Mouse (Mus musculus): ENCODE measurements around the gene Krt76.

Krt76 gene

DNA sequence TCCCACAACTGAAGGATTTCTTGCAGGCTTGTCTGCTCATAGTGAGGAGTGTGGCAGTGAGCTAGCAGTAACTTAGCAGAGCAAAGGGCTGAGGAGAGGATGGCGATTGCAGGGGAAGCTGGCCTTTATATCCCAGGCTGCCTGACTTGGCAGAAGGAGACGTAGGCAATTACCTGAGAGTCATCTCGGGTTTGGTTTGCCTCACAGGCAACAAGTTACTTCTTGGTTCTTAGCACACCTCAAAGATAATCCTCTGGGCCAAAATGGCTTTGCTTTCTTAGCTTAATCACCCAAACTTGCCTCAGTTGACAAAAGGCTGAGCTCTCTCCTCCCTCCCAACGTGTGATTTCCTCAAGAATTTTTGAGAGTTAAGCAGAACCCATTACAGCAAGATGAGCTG lies at the start of gene Krt76:
TSS of gene Krt76 (minus strand) at position 101 of the 400 bp plus-strand sequence.
- DNase-seq (ENCODE audit: low read depth, low spot score): no peak

DNA sequence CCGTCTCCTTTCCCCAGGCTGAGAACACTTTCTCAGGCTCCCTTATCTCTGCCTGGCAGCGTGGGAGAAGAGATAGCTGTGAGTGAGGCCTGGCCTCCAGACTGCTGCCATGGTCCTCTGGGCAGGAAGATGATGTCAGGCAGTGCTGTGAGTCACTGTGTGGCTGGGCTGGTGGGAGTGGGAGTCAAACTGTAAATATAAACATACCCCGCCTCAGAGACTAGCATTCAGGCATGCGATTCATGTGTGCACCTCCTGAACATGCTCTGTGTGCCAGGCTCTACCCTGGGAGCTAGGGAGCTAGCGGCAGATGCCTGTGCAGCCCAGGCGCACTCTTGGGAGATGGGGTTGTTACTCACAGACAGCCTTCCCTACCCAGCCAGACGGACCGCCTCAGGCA lies 49.2 kb upstream of the Krt76 start:
- DNase-seq (ENCODE audit: low read depth, low spot score): no peak

DNA sequence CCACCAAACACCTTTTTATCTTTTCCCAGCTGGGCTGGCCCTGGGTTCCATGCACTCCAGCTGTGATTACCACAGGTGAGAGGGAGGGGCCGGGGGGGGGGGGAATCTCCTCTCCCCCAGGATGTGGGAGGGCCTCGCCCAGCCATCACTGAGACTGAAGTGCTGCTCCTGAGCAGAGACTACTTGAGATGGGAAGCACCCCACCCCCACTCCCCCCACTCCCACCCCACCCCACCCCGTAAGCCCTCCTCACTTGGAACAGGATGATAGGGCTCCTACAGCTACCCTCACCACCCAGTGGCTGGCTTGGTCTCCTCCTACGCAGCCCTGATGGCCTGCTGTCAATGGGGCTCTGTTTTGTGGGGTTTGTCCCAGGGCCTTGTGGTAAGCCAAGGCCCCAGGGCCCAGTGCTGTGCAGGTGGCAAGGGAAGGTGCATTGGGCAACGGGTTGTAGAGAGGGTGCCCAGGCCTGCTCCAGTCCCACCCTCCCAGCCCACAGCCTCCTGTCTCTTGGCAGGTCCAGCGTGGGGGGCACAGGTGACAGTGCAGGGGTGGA lies 47.6 kb upstream of the Krt76 start, which contains the start of gene Krt79:
TSS of gene Krt79 (minus strand) at position 51 of the 556 bp plus-strand sequence.
- no peak for DNase-seq (ENCODE audit: low read depth, low spot score)

GRCm38 (mm10) chr15:101938600-101939308 lies 46.0 kb upstream of the Krt76 start:
- DNase-seq (ENCODE audit: low read depth, low spot score): no peak

- DNase-seq (ENCODE audit: low read depth, low spot score): no peak
Measured at GRCm38 (mm10) chr15:101933024-101933423, 40.3 kb upstream of the Krt76 start.

- DNase-seq (ENCODE audit: low read depth, low spot score): no peak
Measured at GRCm38 (mm10) chr15:101929666-101930065, 36.9 kb upstream of the Krt76 start.

- no peak for DNase-seq (ENCODE audit: low read depth, low spot score)
Measured at GRCm38 (mm10) chr15:101929087-101929486, 36.4 kb upstream of the Krt76 start.

- peak; percentile 16 for DNase-seq (ENCODE audit: low read depth, low spot score)
Measured at GRCm38 (mm10) chr15:101927340-101928080, 34.8 kb upstream of the Krt76 start.

GRCm38 (mm10) chr15:101925041-101925440 lies 32.3 kb upstream of the Krt76 start:
- DNase-seq (ENCODE audit: low read depth, low spot score): no peak

DNA sequence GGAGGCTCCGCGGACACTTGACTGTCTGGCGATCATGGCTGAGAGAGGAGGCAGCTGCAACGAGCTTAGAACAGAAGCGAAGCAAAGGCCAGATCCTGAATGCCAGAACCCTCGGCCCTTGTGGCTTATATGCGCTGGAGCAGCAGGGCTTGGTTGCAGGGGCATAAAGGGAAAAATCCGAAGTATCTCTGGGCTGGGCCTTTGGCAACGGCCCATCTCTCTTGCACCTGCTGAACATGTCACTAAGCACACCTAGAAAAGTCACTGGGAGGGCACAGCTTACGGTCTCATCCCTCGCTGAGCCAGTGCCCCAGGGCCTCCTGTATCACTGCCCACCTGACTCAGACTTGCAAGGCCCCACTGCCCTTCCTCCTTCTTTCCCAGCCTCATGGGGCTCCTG lies 31.9 kb upstream of the Krt76 start, which contains the start of gene Krt4:
TSS of gene Krt4 (minus strand) at position 101 of the 400 bp plus-strand sequence.
- no peak for DNase-seq (ENCODE audit: low read depth, low spot score)

- DNase-seq (ENCODE audit: low read depth, low spot score): no peak
Measured at GRCm38 (mm10) chr15:101922296-101922695, 29.6 kb upstream of the Krt76 start.

GRCm38 (mm10) chr15:101916072-101916471 lies 23.4 kb upstream of the Krt76 start:
- no peak for DNase-seq (ENCODE audit: low read depth, low spot score)

- no peak for DNase-seq (ENCODE audit: low read depth, low spot score)
Measured at GRCm38 (mm10) chr15:101904849-101905248, 12.1 kb upstream of the Krt76 start.

DNA sequence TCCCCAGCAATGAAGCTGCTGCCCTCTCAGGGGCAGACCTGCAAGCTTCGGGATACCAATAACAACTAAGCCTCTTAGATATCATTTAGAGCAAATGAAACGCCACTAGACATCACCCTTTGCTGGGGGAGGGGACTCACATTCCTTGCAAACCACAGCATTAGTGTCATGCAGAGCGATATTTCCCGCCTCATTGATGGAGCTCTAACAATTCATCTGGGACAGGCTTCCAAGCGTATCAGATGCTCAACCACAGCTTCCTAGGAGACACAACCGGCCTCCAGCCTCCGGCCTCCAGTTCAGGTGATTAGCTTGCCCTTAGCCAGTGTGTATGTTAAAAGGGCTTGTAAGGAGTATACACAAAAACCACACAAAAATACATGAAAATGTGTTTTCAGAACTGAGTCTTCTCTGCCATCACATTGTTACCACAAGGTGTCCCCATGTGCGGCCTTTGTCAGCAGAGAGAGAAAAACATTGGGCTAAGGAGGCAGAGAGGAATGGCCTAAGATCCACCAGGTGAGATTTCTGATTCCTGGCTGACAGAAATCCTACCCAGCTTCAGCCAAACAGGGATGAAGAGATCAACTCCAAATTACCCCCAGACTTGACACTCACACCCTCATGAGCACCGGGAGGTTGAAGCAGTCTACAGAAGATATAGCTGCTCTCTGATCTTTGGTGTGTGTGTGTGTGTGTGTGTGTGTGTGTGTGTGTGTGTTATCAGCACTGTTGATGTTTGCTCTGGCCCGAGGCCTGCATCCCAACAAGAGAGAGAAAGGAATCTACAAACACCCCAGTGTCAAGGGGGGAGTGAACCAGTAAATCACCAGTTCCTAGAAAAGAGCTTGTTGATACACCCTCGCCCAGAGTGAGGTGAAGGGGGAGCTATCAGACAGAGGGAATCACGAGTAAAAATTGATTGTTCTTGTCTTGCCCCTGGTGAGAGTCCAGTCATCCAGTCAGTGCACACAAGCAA lies 9.7 kb upstream of the Krt76 start:
- no peak for DNase-seq (ENCODE audit: low read depth, low spot score)

DNA sequence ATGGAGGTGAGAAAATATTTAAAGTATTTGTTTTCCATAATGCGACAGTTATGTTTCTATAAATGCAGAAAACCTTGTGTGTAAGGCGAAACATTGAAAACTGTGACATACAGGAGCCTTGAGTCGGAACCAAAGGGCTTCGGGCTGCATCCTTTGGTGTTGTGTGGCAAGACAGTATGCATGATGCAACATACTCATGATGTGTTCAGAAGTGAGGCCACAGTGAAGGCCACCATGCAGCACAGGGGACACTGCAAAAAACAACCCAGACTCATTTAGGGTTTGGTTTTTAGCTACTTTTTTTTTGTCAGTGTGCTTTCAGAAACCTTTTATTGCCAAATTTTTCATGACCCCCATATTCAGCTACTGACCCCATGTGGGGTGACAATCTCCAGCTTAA lies 2.5 kb upstream of the Krt76 start:
- DNase-seq (ENCODE audit: low read depth, low spot score): no peak

- DNase-seq (ENCODE audit: low read depth, low spot score): no peak
Measured at GRCm38 (mm10) chr15:101879776-101880175, 12.9 kb downstream of the Krt76 start.

DNA sequence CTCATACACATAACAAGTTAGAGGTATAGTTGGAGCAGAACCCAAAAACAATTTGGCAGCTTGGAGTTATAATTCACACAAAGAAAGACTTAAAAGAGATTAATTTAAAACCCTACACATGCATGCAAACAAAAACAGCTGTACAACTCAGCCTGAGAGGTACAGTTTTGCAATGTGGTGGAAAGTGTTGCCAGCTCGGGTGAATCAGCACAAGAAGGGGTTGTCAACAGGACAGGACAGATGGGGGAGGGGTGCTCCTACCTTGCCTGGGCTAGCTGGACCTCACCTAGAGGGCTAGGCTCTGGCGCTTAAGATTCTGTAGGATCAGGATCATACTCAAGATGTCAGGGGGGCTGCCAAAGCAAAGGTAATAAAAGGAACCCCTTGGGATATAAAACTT lies 14.7 kb downstream of the Krt76 start:
- no peak for DNase-seq (ENCODE audit: low read depth, low spot score)

GRCm38 (mm10) chr15:101874383-101874782 lies 18.3 kb downstream of the Krt76 start:
- no peak for DNase-seq (ENCODE audit: low read depth, low spot score)

DNA sequence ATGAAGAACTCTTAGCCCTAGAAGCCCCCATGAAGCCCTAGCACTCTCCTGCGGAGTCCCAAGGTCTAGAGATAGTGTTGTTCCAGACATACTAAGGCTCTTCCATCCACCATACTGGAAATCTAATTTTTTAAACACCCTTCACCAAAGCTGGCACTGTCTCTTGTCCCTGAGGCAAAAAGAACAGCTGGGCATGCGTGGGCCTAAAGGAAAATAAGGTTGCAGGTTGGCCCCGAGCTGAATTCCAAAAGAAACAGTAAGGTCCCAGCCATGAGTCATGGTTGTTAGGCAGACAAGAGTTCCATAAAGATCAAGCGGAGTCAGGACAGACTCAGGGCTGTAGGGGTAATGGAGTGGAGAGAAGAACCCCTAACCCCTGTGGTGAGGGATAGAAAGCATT lies 19.5 kb downstream of the Krt76 start:
- DNase-seq (ENCODE audit: low read depth, low spot score): no peak

GRCm38 (mm10) chr15:101869431-101869830 lies 23.3 kb downstream of the Krt76 start, which contains the start of gene Krt77:
Gene Krt77, minus strand, starts transcription at chr15:101869705.
- DNase-seq (ENCODE audit: low read depth, low spot score): no peak

GRCm38 (mm10) chr15:101866754-101867153 lies 26.0 kb downstream of the Krt76 start:
- DNase-seq (ENCODE audit: low read depth, low spot score): no peak

All from skeletal muscle tissue, adult 2 months (tissue).